ENCODE assay signal across 8 mouse cellular contexts in genomic region chr19:55316109-55316714, GRCm38 (mm10). TPM values are rescaled to one million over a fixed set of nuclear protein-coding genes. Genes with fewer than 3 reads are reported as not detected.
A peak's percentile ranks its signal among the peaks of the same experiment; 100 is the strongest.
DNase-seq lines count a peak whose midpoint lies in the region; ATAC-seq and TF ChIP-seq lines count a peak whose summit lies in the region.

Vti1a (plus strand) TSS chr19:55316295.

- DNase-seq in 416B (ENCODE audit: low read depth), result peak; percentile 96
- peak; percentile 87 for DNase-seq in heart, adult 8-10 months (ENCODE audit: low spot score)
- peak; percentile 89 for DNase-seq in kidney, adult 9 months
- peak; percentile 97 for DNase-seq in limb, embryonic 14.5 days (ENCODE audit: low spot score)
- DNase-seq in midbrain, postnatal 0 days (ENCODE audit: low spot score), result peak; percentile 97
- peak; percentile 70 to 80 for DNase-seq in spleen, postnatal 14 days (ENCODE audit: low spot score in 2 of 2)

- peak within 1 kb of the TSS; percentile 96 for H3K4me3 ChIP-seq in bone marrow, adult 2 months (replicated peaks; ENCODE audit: control insufficient read depth, low read depth, low read length)
- peak within 1 kb of the TSS; percentile 92 for H3K4me3 ChIP-seq in embryonic facial prominence, embryonic 15.5 days (replicated peaks)
- peak within 1 kb of the TSS; percentile 87 for H3K4me3 ChIP-seq in limb, embryonic 14.5 days (replicated peaks; ENCODE audit: low read length)
- H3K4me3 ChIP-seq in midbrain, postnatal 0 days (ENCODE audit: low read depth, low read length), result peak within 1 kb of the TSS; percentile 94

- peak; percentile 30; the same call in 1 of the 2 replicates for TF ChIP-seq CTCF in bone marrow, adult 2 months (IDR thresholded peaks at IDR 0.05; ENCODE audit: control insufficient read depth, insufficient read depth, low read length)
- peak; percentile 51 for TF ChIP-seq CTCF in midbrain, postnatal 0 days (IDR thresholded peaks at IDR 0.05)

- H3K4me2 ChIP-seq in embryonic facial prominence, embryonic 15.5 days (replicated peaks), result peak within 1 kb of the TSS; percentile 84
- H3K4me2 ChIP-seq in limb, embryonic 14.5 days (replicated peaks; ENCODE audit: low read depth, low read length, severe bottlenecking), result peak within 1 kb of the TSS; percentile 93
- H3K4me2 ChIP-seq in midbrain, postnatal 0 days (ENCODE audit: low read depth, low read length, poor library complexity, severe bottlenecking), result peak within 1 kb of the TSS; percentile 84

- 1% methylated on average over 48 of the region's 48 CpGs for WGBS in bone marrow, adult 2 months
- WGBS in embryonic facial prominence, embryonic 15.5 days, result under 1% methylated on average over 48 of the region's 48 CpGs
- under 1% methylated on average over 41 of the region's 48 CpGs for WGBS in limb, embryonic 14.5 days
- under 1% methylated on average over 48 of the region's 48 CpGs for WGBS in midbrain, postnatal 0 days

- peak within 1 kb of the TSS; percentile 64 for H3K9ac ChIP-seq in embryonic facial prominence, embryonic 15.5 days
- H3K9ac ChIP-seq in limb, embryonic 14.5 days (ENCODE audit: low read depth, low read length, severe bottlenecking), result peak within 1 kb of the TSS; percentile 84
- H3K9ac ChIP-seq in midbrain, postnatal 0 days (replicated peaks; ENCODE audit: low read length, poor library complexity, severe bottlenecking), result peak within 1 kb of the TSS; percentile 79

- no peaks in the 10 kb centered on the region for H3K27me3 ChIP-seq in embryonic facial prominence, embryonic 15.5 days
- H3K27me3 ChIP-seq in limb, embryonic 14.5 days (ENCODE audit: control insufficient read depth, insufficient read depth, low read length), result no peaks in the 10 kb centered on the region
- no peaks in the 10 kb centered on the region for H3K27me3 ChIP-seq in midbrain, postnatal 0 days (ENCODE audit: insufficient read depth, low read length)

- H3K36me3 ChIP-seq in embryonic facial prominence, embryonic 15.5 days, result peaks cover 17% of the 10 kb centered on the region
- peaks cover 18% of the 10 kb centered on the region for H3K36me3 ChIP-seq in limb, embryonic 14.5 days (ENCODE audit: control insufficient read depth, insufficient read depth, low read length)
- H3K36me3 ChIP-seq in midbrain, postnatal 0 days (ENCODE audit: insufficient read depth, low read length), result peaks cover 3% of the 10 kb centered on the region; the same call in 1 of the 2 replicates

- ATAC-seq in embryonic facial prominence, embryonic 15.5 days (ENCODE audit: insufficient number of reproducible peaks, low FRiP score, low TSS enrichment, low read depth), result peak; percentile 91
- peak; percentile 83 for ATAC-seq in limb, embryonic 14.5 days (ENCODE audit: low FRiP score, low read depth)
- peak; percentile 90 for ATAC-seq in midbrain, postnatal 0 days (ENCODE audit: low FRiP score)

- TF ChIP-seq POLR2A in bone marrow, adult 2 months (IDR thresholded peaks at IDR 0.05; ENCODE audit: borderline replicate concordance, control insufficient read depth, low read depth, low read length), result peak; percentile 47; the same call in 1 of the 2 replicates
- TF ChIP-seq POLR2A in limb, embryonic 14.5 days (IDR thresholded peaks at IDR 0.05; ENCODE audit: borderline replicate concordance, extremely low read depth, insufficient read depth, insufficient read length), result 0 out of 2 replicates have a peak, but pooled peaks have one; percentile 41

- peak within 1 kb of the TSS; percentile 90 for H3K27ac ChIP-seq in bone marrow, adult 2 months (ENCODE audit: control insufficient read depth, insufficient read depth, low read depth, low read length, poor library complexity)
- peak within 1 kb of the TSS; percentile 91 for H3K27ac ChIP-seq in embryonic facial prominence, embryonic 15.5 days (replicated peaks)
- peak within 1 kb of the TSS; percentile 88 for H3K27ac ChIP-seq in limb, embryonic 14.5 days (replicated peaks; ENCODE audit: low read depth, low read length)
- peak within 1 kb of the TSS; percentile 79 for H3K27ac ChIP-seq in midbrain, postnatal 0 days (ENCODE audit: low read depth, low read length)

- H3K4me1 ChIP-seq in bone marrow, adult 2 months (ENCODE audit: control insufficient read depth, insufficient read depth, low read length), result no peaks in the 10 kb centered on the region; the same call in 1 of the 2 replicates
- peaks cover 28% of the 10 kb centered on the region for H3K4me1 ChIP-seq in embryonic facial prominence, embryonic 15.5 days
- H3K4me1 ChIP-seq in limb, embryonic 14.5 days (ENCODE audit: control insufficient read depth, insufficient read depth, low read length), result peaks cover 8% of the 10 kb centered on the region
- peaks cover 9% of the 10 kb centered on the region; the same call in 1 of the 2 replicates for H3K4me1 ChIP-seq in midbrain, postnatal 0 days (ENCODE audit: insufficient read depth, low read length)

- H3K9me3 ChIP-seq in embryonic facial prominence, embryonic 15.5 days (replicated peaks), result no peaks in the 10 kb centered on the region
- H3K9me3 ChIP-seq in limb, embryonic 14.5 days (ENCODE audit: control insufficient read depth, low read length), result no peaks in the 10 kb centered on the region
- no peaks in the 10 kb centered on the region for H3K9me3 ChIP-seq in midbrain, postnatal 0 days (ENCODE audit: low read length)

RNA-seq across cellular contexts. Expression of gene Vti1a, which starts in this region (rescaled TPM):
- 11.2 and 11.4 TPM in 2 replicates for polyA plus RNA-seq in bone marrow, adult 2 months (2011; ENCODE audit: insufficient read depth, insufficient read length, low replicate concordance, missing spikeins)
- 25.3 and 25.6 TPM in 2 replicates for polyA plus RNA-seq in embryonic facial prominence, embryonic 15.5 days (2015; fragmentation: Nextera tagmentation; extraction: Ambion mirVana)
- total RNA-seq in heart, adult 8-10 months (2022), result 10 to 100 TPM; 15.7 to 19.5 (median 17.5) TPM
- 12.8 and 14.7 TPM in 2 replicates for polyA plus RNA-seq in limb, embryonic 14.5 days (2012; rRNA removed)
- 22.8 and 23.8 TPM in 2 replicates for polyA plus RNA-seq in limb, embryonic 14.5 days (2014; fragmentation: Nextera tagmentation; extraction: Ambion mirVana)
- 43.2 and 52.1 TPM in 2 replicates for total RNA-seq in midbrain, postnatal 0 days (2014; rRNA removed)
- polyA plus RNA-seq in midbrain, postnatal 0 days (2015; fragmentation: Nextera tagmentation; extraction: Ambion mirVana), result 33.8 and 34.2 TPM in 2 replicates

Comparison
In these comparisons a context has a peak if more than half of its experiments do, and no peak if none do; other contexts are left out.
1. Peak in every context shown above with its lines: DNase-seq, ATAC-seq, H3K4me3 ChIP-seq and H3K27ac ChIP-seq.